Mouse (Mus musculus): ENCODE measurements around the gene 2010315B03Rik.

- TF ChIP-seq POLR2A (IDR thresholded peaks at IDR 0.05; ENCODE audit: borderline replicate concordance, low read depth, low read length) (no peak), CTCF (IDR thresholded peaks at IDR 0.05; ENCODE audit: low read depth, low read length) (no peak)
These were observed 54.4 kb downstream of the 2010315B03Rik start for GRCm38 (mm10) chr9:124258067-124258556.
